Mouse (Mus musculus) CD8-positive naive resting alpha-beta T cell, adult 2 months (primary cell): ENCODE measurements at regions not wholly inside any gene's neighbourhood (a gene's known extent, or its start where the extent isn't known, plus 50 kb on each side); places are given as distances from the start of the nearest gene placed in this dataset.
A peak's percentile ranks its signal among the peaks of the same experiment; 100 is the strongest.

Source experiments
- DNase-seq, 2 experiments: peaks; one replicate each; pipeline ENCODE4 v3.0.0; 2022; ENCODE audit warnings: low read depth in 2 of 2, low spot score in 2 of 2

DNA sequence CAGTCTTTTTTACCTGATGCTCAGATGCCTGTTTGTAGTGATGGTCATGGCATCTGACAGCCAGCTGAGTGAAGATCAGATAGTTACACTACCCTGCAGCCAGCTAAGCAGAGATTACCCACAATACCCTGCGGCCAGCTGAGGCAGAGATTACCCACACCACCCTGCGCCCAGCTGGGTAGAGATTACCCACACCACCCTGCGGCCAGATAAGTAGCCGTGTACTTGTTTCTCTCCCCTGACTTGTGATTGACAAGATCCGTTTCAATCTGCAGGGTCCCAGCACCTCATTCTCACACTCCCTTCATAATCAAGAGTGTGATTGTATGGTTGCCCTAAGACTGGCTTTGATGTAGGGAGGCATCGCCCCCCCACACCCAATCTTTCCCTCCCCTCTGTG is 195.9 kb upstream of the Kif2a start:
- DNase-seq: no peak

DNA sequence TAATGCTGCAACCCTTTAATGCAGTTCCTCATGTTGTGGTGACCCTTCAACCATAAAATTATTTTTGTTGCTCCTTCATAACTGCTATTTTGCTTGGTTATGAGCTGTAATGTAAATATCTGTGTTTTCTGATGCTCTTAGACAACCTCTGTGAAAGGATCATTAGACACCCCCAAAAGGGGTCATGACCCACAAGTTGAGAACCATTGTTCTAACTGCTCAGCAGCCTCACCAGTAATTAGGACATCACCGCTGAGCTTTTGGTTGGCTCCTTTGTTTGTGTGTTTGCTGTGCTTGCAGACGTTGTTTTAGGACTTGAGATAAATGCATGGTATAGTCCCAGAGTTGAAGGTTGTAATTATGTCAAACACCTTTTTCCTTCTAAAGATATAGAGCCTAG is 191.4 kb upstream of the Kif2a start:
- no peak for DNase-seq

DNA sequence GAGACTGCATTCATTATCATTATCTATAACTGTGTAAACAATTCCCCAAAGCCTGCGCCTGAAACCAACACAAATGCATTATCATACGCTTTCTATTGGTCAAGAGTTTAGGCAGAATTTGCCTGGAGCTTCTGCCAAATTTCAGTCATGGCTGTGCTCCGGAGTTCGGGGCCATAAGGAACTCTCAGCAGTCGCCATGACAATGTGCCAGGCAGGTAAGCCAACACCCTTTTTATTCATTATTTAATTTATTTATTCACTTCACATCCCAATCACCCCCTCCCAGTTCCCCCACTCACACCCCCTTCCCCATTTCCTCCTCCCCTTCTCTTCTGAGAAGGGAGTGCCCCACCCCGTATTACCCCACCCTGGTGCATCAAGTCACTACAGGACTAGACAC is 188.8 kb upstream of the Kif2a start:
- DNase-seq: no peak

- no peak for DNase-seq
These were observed 185.6 kb upstream of the Kif2a start for GRCm38 (mm10) chr13:107207354-107208181.

DNA sequence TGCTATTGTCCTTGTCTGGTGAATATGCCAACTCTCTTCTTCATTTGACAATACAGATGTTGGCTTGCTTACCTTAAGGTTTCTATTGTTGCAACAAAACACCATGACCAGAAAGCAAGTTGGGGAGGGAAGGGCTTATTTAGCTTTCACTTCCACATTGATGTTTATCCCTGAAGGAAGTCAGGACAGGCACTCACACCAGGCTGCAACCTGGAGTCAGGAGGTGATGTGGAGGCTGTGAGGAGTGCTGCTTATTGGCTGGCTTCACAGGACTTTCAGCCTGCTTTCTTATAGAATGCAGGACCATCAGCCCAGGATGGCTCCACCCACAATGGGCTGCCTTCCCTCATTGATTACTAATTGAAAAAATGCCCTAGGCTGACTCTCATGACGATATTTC is 177.9 kb upstream of the Kif2a start:
- DNase-seq: no peak

DNA sequence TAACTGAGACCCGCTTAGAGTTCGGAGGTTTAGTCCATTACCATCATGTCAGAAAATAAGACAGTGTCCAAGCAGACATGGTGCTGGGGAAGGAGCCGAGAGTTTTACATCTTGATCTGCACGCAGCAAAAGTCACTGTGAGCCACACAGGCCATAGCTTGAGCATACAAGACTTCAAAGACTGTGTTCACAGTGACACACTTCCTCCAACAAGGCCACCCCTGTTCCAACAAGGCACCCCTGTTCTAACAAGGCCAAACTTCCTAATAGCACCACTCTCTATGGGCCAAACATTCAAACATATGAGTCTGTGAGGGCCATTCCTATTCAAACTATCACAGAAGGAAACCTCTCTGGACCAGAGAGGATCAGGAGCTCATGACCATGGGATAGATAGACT is 171.5 kb upstream of the Kif2a start:
- DNase-seq: no peak

GRCm38 (mm10) chr13:107187258-107187878 is 165.4 kb upstream of the Kif2a start:
- DNase-seq: no peak

GRCm38 (mm10) chr13:107182544-107182943 is 160.6 kb upstream of the Kif2a start:
- peak in 1 of 2 experiments; percentile 4 for DNase-seq

- DNase-seq: no peak
These were observed 157.6 kb upstream of the Kif2a start for GRCm38 (mm10) chr13:107179551-107179950.

DNA sequence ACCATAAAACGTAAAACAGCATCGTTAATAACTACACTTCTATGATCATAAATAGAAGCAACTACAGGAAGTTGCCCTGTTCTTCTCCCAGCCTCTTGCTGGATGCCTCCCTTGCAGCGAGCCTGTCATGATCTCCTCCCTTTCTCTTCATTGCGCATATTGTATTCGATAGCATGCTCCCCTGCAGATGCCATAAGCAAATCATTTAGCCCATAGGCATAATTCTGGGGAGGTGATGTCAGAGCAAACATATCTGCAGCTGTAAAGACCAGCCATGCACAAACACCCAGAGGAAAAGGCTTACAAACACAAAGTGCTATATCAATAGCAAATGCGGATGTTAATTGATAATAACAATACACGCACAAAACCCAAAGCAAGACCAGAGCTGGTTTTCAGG is 155.7 kb upstream of the Kif2a start:
- DNase-seq: no peak

DNA sequence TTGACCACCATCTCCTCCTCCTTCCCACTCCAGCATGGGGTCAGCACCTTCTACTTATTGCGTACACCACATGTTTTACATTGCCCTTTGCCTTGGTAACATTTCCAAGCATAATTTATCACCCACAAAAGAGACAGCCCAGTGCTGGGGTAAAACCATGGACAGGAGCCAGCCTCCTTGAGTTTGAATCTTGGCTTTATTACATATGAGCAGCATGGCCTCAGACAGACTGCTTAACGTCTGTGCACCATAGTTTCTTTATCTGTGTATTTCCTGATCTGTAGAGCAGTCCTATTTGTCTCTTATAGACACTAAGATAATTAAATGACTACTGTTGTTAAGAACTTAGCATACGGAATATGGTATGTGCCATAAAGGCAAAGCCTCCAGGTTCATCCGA is 154.0 kb upstream of the Kif2a start:
- DNase-seq: no peak

- no peak for DNase-seq
These were observed 146.7 kb upstream of the Kif2a start for GRCm38 (mm10) chr13:107168599-107169149.

- no peak for DNase-seq
These were observed 146.1 kb upstream of the Kif2a start for GRCm38 (mm10) chr13:107167856-107168598.

- DNase-seq: no peak
These were observed 129.6 kb upstream of the Kif2a start for GRCm38 (mm10) chr13:107151548-107151947.

DNA sequence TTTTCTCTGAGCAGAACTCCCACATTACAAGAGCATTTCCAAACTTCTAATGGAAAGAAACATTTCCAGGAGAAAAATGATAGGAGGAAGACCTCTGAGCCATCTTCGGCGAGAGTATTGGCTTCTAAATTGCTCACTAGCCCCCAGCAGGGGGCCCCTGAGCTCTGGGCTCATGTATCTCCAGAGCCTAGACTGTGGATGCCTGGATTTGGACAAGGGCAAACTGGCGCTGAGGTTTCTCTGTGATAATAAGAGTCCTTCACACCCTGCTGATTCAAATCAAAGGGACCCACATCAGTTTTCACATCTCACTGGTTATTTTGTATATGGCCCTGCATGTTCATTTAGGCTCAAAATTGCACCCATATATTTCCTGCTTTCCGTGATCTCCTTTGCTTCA is 119.3 kb upstream of the Kif2a start:
- no peak for DNase-seq

DNA sequence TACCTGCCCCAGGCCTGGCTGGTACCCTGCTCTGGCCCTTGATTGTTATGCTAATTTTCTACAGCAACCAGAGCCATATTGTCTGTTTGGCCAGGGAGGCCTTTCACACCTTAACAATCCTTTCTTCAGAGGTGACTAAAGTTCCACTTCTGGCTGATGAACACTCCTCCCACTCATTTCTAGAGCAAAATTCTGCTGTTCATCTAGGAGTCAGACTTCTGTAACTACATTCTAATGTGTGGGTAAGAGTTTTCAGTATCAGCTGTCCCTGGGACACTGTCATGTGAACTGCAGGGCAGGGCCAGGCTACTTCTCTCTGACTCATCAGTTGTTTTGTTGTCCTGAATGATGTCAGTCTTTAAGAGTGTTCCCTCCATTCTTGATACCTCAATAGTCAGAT is 112.2 kb upstream of the Kif2a start:
- no peak for DNase-seq

DNA sequence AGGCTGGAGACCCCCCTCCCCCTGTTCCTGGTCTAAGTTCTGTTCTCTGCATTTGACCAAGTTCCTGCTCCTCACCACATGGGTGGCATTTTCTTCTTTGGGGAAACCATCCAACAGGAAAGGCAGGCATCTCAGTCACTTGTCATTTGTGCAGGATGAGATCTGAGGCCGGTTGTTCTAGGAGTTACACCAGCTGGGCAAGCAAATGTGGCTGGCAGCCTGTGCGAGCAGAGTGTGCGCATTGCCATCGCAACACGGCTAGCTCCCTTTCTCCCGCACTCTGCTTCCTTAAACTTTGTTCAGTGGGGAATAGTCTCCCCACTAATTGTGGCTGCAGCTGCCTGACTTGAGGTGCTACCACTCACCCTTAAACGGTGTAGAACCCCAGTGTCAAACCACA is 104.7 kb upstream of the Kif2a start:
- no peak for DNase-seq

- DNase-seq: no peak
These were observed 102.3 kb upstream of the Kif2a start for GRCm38 (mm10) chr13:107124130-107124668.

GRCm38 (mm10) chr13:107113949-107114690 is 92.2 kb upstream of the Kif2a start:
- DNase-seq: peak; percentile 58 to 73

DNA sequence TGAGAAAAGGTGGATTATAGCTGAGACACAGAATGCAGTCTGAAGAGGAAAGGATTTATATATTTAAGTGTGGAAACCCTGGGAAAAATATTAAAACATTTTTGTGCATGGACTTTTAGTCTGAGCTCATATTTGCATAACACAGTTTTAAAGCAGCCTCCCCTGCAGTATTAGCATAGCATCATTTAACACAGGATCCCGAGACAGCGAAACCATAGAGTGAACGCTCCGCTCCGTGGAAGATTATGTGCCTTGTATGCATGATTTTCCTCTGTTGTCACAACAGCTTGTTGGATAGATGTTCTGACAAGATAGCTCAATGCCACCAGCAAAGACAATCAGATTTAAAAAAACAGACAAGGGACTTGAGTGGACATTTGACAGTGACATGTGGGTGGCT is 86.1 kb upstream of the Kif2a start:
- no peak for DNase-seq

DNA sequence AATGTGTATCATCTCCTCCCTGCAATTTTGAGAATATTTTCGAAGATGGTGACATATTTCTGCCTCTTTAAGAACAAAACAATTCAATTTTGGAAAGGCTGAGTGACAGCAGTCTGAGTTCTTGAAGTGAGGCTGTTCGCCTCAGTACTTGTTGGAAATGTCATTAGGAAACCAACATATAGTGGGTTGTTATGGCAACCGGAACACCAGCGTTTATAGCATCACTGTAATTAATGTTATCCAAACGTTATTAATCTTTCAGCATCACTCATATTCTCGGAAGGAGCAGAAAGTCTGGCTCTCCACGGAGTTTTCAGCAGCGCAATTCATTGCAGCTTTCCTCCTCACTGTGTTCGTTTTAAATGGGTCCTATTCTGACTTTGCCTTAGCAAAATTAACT is 85.6 kb upstream of the Kif2a start:
- DNase-seq: no peak
